Mouse (Mus musculus) R1 (cell line): Measurements from ENCODE around the gene Vmp1.

Experiments used
- DNase-seq: peaks from one replicate; pipeline ENCODE4 v3.0.0-alpha.2; 2018; ENCODE audit warnings: low read depth, low spot score

Vmp1 gene

DNA sequence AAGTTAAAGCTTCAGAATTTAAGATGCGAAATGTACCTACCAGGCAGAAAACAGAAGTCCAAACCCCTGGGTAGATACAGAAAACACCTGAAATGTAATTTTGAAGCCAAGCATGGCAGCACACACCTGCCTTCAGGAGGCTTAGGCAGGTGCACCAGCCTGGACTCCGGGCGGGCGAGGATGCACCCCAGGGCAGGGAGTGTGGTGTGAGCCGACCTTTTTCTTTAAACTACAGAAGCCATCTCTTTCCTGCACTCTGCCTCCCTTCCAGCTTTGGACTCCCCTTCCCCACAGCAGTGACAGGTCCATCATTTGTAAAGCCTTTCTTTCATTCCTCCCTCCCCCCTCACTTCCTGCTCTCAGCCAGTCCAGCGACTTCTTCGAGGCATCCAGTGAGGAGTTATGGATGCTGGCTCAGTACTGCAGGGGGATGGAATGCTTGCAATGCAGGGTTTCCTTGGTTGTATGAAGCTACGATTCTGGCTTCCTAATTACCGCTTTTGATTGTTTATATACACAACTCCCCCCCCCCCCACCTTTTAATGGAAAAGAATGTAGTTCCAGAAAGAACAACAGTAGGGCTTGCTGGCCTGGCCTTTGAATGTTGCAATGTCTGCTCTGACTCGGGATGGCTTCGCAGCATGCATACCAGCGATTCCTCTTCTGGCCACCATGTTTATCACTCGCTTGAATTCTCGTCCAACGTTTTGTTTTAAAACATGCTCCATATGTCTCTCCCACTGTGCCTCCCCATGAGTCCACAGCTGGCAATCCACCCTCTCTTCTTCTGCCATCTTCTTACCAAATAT is 112.4 kb downstream of the Vmp1 start:
- DNase-seq: peak; percentile 73

DNA sequence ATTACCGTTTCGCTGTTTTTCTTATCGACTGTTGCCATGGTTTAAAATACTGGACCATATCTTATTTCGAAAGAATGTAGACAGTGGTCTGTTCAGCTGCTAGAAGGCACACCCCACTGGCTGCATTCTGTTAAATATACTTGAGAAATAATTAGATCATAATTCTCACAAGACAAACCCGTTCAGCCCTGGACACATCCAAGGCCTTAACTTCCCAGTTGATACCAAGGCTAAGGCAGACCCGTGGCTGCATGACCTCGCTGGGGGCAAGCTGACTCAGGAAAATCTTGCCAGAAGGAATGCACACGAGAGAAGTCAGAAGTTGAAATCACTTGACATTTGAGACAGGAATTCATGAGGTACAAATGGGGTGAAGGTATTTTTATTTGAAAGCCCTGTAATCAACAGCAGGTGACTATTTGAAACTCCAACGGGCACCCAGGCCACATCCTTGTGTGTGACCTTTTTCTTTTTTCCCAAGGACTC is 113.3 kb downstream of the Vmp1 start:
- no peak for DNase-seq

DNA sequence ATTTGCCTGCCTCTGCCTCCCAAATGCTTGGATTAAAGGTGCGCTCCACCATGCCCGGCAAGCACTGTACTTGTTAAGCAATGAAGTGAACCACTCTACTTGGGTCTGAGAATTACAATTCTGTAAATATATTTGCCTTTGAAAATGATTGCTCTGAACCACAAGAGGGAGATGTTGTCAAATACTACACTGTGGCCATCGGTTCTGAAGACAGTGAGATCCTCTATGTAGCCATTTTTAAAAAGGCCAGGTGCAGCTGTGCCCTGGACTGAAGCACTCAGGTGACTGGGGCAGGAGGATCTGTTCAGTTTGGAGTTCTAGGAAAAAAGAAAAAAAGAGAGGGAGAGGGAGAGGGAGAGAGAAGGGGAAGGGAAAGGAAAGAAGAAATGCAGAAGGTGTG is 115.2 kb downstream of the Vmp1 start:
- DNase-seq: peak; percentile 61

DNA sequence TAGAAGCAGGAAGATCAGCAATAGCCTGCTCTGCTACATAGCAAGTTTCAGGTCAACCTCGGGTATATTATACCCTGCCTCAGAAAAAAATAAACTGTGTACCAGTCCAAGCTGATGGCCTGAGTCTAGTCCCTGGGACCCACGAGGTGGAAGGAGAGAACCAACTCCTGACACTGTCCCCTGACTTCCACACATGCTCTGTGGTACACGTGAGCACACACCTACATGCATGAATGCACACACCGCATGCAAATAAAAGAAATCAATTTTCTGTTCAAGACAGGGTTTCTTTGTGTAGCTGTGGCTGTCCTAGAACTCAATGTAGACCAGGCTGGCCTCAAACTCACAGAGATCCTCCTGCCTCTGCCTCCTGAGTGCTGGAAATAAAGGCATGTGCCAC is 125.4 kb downstream of the Vmp1 start:
- no peak for DNase-seq

DNA sequence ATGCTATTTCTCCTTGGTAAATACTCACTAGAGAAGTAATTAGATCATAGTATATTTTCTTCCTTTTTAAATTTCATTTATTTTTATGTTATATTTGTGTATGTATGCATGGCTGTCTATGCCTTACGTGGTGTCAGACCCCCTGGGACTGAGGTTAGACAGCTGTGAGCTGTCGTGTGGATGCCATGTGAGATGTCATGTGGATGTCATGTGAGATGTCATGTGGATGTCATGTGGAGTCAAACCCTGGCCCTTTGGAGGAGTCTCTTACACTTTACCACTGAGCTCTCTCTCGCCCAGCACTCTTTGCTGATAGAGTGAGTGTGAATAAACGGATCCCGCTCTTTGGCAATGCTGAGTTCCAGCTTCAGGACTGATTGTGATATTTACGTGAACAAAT is 130.1 kb downstream of the Vmp1 start:
- DNase-seq: no peak

DNA sequence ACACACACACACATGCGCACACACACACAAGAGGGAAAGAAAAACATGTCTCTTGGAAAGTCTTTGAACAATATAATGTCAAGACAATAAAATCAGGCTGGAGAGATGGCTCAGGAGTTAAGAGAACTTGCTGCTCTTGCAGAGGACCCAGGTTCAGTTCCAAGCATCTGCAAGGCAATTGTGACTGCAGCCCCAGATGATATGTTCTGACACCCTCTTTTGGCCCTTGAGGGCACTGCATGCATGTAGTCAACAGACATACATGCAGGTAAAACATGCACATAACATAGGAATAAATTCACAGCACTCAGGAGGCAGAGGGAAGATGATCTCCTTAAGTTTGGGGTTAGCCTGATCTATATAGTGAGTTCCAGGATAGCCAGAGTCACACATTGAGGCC is 136.2 kb downstream of the Vmp1 start:
- DNase-seq: peak; percentile 58

DNA sequence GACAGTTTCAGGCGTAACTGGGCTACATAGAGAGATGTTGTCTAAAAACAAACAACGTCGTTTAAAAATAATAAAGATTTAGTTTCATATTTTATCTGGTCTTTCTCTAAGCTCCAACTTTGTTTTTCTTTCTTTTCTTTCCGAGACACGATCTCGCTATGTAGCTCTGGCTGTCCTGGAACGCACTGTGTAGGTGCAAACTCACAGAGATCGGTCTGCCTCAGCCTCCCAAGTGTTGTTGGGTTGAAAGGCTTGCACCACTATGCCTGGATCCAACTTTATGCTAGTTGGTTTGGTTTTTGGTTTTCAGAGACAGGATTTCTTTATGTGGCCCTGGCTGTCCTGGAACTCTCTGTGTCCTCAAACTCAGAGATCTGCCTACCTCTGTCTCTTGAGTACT is 138.1 kb downstream of the Vmp1 start:
- no peak for DNase-seq

DNA sequence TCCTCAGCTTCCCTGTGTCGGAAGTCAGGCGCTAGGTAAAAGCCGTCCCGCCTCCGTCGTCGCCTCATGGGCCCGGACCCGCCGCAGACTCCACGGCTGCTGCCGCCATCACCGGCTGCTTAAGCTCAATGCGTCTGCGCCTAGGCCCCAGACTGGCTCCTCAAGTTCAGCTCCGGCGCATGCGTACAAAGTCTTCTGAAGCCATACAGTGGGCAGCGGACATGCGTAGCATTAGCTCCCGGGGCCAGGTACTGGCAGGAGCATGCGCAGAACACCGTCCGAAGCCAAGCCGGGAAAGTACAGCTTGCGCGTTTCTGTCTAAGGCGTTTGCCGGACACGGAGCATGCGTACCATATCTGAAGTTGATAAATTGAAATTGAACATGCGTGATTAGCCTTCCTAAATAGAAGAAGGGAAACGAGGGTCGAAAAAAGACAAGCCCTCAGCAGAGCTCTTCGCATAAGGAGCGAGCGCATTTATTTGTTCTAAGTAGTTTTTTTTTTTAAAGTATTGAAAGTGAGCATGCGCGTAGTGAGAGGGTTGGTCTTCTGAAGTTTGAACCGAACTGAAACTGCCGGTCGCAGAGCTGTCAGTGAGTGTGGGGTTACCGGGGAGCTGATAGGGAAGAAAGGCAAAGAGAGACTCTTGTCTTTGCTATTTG is 138.9 kb downstream of the Vmp1 start, which contains the start of the genes Rps6kb1 and Tubd1:
Rps6kb1 (minus strand) TSS at position 167 of the 661 bp plus-strand sequence.
Tubd1 (plus strand) TSS at position 353 of the 661 bp plus-strand sequence.
- peak; percentile 100 for DNase-seq

DNA sequence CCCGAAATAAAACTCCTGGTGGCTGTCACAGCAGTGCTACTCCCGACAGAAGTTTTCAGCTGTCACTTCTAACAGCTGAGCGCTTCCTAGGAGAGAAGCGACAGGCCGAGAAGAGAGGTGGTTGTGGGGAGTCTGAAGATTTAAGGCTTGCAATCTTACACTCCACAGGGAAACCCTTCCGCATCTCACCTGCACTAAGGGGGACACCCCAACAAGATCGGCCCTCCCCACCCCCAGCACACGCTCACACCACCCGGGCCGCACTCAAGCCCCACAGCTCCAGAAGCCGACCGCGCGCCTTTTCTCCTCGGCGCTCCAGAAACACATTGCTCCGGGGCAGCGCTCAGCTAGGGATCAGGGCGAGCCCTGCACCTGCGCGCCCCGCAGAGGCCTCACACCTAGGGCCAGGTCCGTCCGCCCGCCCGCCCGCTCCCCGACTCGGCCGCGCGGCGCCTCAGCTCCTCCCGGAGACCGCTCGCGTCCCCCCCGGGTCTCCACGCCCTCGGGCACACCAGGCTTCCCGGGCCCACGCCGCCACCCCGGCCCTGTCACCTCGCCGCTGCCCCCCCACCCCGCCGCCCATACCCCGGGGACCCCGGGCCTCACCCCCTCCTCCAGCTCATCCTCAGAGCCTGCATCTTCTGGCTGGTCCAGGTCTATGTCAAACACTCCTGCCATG is 139.5 kb downstream of the Vmp1 start:
- peak; percentile 75 for DNase-seq

DNA sequence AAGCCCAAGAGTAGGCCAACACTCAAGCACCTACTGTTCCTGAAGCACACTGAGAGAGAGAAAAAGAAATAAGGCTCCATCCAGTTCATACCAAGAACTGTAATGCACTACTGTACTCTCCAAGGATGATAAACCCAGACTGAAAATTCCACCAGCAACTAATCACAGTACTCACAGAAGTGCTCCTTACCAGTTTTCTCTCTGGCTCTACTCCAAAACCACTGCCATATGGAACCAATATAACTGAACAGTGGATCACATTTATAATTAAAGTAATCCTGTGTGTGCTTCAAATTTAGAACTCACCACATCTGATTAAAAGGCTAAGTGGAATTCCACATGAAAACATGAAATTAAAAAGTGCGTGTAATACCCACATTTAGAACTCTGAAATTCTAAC is 140.8 kb downstream of the Vmp1 start:
- no peak for DNase-seq

DNA sequence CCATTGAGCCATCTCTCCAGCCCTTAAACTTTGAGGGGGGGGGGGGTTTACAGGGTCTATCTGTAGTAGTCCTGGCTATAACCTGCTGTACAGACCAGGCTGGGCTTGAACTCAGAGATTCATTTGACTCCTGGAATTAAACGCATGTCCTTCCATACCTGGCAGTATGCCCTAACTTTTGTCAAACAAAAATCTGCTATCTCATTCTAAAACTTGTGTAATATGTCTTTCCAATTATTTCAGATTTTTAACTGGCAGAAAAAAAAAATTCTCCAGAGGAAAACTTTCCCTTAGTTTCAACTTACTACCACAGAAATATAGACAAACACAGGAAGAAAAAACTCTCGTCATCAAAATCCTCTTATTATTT is 143.2 kb downstream of the Vmp1 start:
- no peak for DNase-seq

DNA sequence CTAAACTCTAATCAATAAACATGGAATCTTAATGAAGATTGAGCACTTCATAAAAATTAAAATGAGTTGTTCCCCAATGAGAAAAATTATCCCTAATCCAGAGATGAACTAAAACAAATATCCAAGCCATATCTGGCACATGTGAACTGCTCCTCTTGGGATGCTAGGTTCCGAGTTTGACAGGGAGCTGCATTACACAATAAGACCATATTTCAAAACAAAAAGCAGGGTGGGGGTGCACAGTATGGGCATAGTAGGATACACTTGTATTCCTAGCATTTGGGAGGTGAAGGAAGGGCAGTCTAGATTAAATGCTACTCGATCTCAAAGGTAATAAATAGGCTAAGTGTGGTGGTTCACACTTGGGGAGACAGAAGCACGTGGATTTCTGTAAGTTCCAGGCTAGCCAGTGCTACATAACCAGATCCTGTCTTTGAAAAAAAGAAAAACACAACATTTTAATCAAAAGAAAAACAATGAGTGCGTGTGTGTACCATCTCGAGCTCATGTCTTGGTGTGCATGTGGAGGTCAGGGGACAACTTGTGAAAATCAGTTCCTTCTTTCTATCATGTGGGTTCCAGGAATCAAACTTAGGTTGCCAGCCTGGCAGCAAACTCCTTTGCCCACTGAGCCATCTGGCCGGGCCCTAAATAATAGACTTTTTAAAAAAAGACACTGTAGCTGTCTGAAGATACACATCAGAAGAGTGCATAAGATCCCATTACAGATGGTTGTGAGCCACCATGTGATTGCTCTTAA is 143.7 kb downstream of the Vmp1 start:
- no peak for DNase-seq

DNA sequence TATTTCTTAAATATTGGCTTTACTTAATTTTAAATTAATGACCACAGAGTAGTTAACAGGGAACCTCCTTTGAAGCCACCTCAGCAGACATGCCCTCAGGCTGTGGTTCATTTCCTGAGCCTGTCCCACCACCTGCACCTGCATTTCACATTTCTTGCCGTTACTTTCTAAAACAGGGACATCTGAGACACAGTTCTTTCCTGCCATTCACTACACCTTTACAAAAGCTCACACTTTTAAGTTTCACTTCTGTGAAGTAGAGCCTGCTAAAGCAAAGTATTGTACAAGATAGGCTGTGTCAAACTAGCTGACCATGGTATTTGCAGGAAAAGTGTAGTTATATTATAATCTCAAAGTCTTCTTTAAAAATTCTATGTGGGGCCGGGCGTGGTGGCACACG is 144.8 kb downstream of the Vmp1 start:
- no peak for DNase-seq

DNA sequence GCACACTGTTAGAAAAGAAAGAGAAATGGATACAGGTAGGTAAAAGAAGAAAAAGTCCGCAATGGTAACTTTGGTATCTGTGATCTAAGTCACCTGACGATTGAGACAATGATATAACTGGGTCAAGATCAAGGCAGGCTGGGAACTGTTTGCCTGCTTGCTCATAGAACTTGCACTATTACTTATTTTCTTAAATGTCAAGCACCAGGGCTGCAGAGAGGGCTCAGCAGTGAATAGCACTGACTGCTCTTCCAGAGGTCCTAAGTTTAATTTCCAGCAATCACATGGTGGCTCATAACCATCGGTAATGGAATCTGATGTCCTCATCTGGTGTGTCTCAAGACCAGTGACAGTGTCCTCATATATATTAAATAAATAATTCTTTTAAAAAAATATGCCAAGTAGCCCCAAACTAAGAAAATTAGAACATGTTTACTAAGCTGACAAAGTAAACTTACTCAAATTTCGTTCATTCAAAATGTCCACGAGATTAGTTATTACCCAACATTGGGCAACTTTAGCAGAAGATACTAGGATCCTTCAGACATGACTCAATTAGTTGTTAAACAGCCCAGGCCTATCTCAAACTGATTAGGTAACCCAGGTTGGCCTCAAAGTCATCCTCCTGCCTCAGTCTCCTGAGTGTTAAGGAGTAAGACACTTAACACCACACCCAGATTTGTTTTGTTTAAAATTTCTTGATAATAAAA is 149.3 kb downstream of the Vmp1 start:
- DNase-seq: no peak
